Mouse (Mus musculus) cerebellum, adult 9-11 months (tissue): Measurements from ENCODE around the gene Gm7714.
"Not testable (repeated sequence)": the region's sequence is repeated elsewhere in the genome, so short reads cannot be mapped to it uniquely, and the experiment has no call there.

Experiments used
- DNase-seq: peaks from one replicate; pipeline ENCODE4 v3.0.0; 2022

Gm7714 gene

GRCm38 (mm10) chr5:88268619-88269018, at the start of gene Gm7714:
Gene Gm7714 (plus strand): TSS chr5:88268919.
- DNase-seq = no peak

DNA sequence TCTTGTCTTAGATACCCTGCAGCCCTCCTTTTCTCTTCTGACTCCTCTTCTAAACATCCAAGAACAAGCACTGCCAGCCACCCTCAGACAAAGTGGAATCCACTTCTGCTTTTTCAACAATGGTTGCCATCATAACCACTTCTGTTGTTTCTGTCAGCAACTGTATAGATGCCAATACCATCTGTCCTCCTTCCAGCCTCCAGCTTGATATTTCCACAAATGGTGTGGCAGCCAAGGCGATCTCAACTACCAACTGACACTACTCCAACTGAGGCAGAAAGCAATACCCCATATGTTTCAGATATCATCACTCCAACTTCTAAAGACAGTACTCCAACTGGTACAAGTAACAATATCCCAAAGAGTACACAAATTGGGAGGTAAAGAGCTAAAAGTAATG, 12.2 kb upstream of the Gm7714 start:
- no peak for DNase-seq

DNA sequence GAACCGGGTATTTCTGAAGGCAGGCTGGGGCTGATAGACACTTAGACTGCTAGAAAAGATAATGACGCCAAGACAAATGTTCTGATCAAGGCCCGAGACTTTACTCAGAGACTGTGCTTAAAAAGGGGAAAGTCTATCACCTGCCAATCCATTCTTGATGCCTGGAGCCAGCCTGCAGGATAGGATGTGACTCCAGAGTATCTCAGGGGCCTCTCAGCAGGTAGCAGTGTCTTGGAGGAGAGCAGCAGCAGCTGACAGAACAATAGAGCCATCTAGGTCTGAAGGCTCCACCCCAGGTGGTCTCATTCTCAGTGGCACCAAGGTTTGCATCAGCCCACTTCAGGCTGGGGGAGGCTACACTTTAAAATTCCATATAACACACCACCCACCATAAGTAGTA, 42.6 kb downstream of the Gm7714 start:
- not testable (repeated sequence) for DNase-seq

DNA sequence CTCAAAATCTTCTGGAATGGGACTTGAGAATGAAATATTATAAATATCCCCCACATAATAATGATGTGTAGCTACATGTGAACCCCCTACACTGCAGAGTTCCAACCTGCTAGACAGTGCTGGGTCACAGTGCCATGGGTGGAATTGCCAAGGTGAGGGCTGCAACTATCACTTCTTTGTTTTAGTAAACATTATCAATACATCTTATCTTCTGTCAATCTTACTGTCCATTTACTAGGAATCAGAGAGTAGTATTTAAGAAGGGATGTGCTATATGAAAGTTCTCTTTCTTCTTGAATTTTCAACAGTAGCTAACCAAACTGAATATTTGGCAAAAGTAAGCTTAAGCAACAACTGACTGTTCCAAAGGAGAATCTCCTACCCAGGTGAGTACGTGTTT, 48.3 kb downstream of the Gm7714 start, which contains the start of gene Prol1:
Gene Prol1 (plus strand): TSS at position 301 of the 400 bp plus-strand sequence.
- DNase-seq = no peak
